Mouse (Mus musculus) neural tube, embryonic 12.5 days (tissue): ENCODE measurements at regions not wholly inside any gene's neighbourhood (a gene's known extent, or its start where the extent isn't known, plus 50 kb on each side); places are given as distances from the start of the nearest gene placed in this dataset.

Experiments
- ATAC-seq: fragments of 200-750 bp; cut with Nextera tagmentation; 2 replicates; pipeline ENCODE4 v1.8.0; 2017; ENCODE audit warnings: low read depth, mild to moderate bottlenecking, moderate TSS enrichment, moderate library complexity; ENCODE audit not compliant: low FRiP score
- H3K27ac ChIP-seq: fragments of 300-500 bp; sonication (generic); 2 replicates; pipeline ENCODE4 v1.5.1; 2016
- H3K27me3 ChIP-seq: fragments of 300-500 bp; sonication (generic); replicated peaks from 2 replicates; pipeline ENCODE4 v1.6.1; 2016; ENCODE audit warnings: mild to moderate bottlenecking
- H3K36me3 ChIP-seq: fragments of 300-500 bp; sonication (generic); 2 replicates; pipeline ENCODE4 v1.6.1; 2016; ENCODE audit warnings: mild to moderate bottlenecking
- H3K4me1 ChIP-seq: fragments of 300-500 bp; sonication (generic); 2 replicates; pipeline ENCODE4 v1.6.1; 2016
- H3K4me2 ChIP-seq: fragments of 300-500 bp; sonication (generic); replicated peaks from 2 replicates; pipeline ENCODE4 v1.6.1; 2016; ENCODE audit warnings: mild to moderate bottlenecking
- H3K4me3 ChIP-seq: fragments of 300-500 bp; sonication (generic); 2 replicates; pipeline ENCODE4 v1.5.1; 2016
- H3K9ac ChIP-seq: fragments of 300-500 bp; sonication (generic); 2 replicates; pipeline ENCODE4 v1.6.1; 2016; ENCODE audit warnings: mild to moderate bottlenecking
- H3K9me3 ChIP-seq: fragments of 300-500 bp; sonication (generic); 2 replicates; pipeline ENCODE4 v1.6.1; 2016; ENCODE audit warnings: mild to moderate bottlenecking
- WGBS: fragments of 180-500 bp; shearing (Covaris S2); methylation state at CpG from one replicate; pipeline ENCODE4 v1.1.7; 2016; 5-methylcytosine and 5-hydroxymethylcytosine counted together

- no peaks in the 10 kb centered on the region for H3K36me3 ChIP-seq
- H3K9ac ChIP-seq: no peak overlapping the region
- H3K4me2 ChIP-seq: no peak overlapping the region
- H3K27me3 ChIP-seq: no peaks in the 10 kb centered on the region
- ATAC-seq: no peak
- no peaks in the 10 kb centered on the region for H3K4me1 ChIP-seq
- H3K27ac ChIP-seq: no peak overlapping the region
- 87% methylated on average over 5 of the region's 5 CpGs for WGBS
- no peak overlapping the region for H3K4me3 ChIP-seq
- no peaks in the 10 kb centered on the region for H3K9me3 ChIP-seq
Observed at GRCm38 (mm10) chr3:78509336-78509735, 777.0 kb downstream of the Rapgef2 start.

- Histone ChIP-seq H3K9me3 (no peaks in the 10 kb centered on the region), H3K36me3 (no peaks in the 10 kb centered on the region), H3K4me2 (no peak overlapping the region), H3K4me1 (no peaks in the 10 kb centered on the region), H3K27ac (no peak overlapping the region), H3K27me3 (no peaks in the 10 kb centered on the region), H3K4me3 (no peak overlapping the region), H3K9ac (no peak overlapping the region)
- 0 out of 2 replicates have a peak, but pooled peaks have one; percentile 48 for ATAC-seq
- WGBS: 43% methylated on average over 2 of the region's 2 CpGs
Observed at GRCm38 (mm10) chr3:78477689-78478088, 808.6 kb downstream of the Rapgef2 start.
